Mouse (Mus musculus): Measurements from ENCODE around the gene Sytl2. TPM values are rescaled to one million over a fixed set of nuclear protein-coding genes. Genes with fewer than 3 reads are reported as not detected.

The Sytl2 gene
- polyA plus RNA-seq, 1 experiment = 0.06 TPM

GRCm38 (mm10) chr7:90440044-90440443 is 138.0 kb downstream of the Sytl2 start:
- Histone ChIP-seq H3K4me1 (ENCODE audit: control insufficient read depth) (peaks cover 9% of the 10 kb centered on the region), H3K4me3 (replicated peaks) (no peak overlapping the region), H3K27me3 (ENCODE audit: control insufficient read depth) (no peaks in the 10 kb centered on the region), H3K9me3 (ENCODE audit: control insufficient read depth, low read length) (no peaks in the 10 kb centered on the region), H3K36me3 (ENCODE audit: control insufficient read depth) (peaks cover 6% of the 10 kb centered on the region)
- TF ChIP-seq GATA1 (IDR thresholded peaks at IDR 0.05; ENCODE audit: low read length) = no peak
- TF ChIP-seq TAL1 (IDR thresholded peaks at IDR 0.05; ENCODE audit: low read length) = no peak

- Histone ChIP-seq H3K36me3 (ENCODE audit: control insufficient read depth) (peaks cover 20% of the 10 kb centered on the region), H3K4me3 (replicated peaks) (peak overlapping the region; percentile 99), H3K9me3 (ENCODE audit: control insufficient read depth, low read length) (no peaks in the 10 kb centered on the region), H3K4me1 (ENCODE audit: control insufficient read depth) (peaks cover 16% of the 10 kb centered on the region), H3K27me3 (ENCODE audit: control insufficient read depth) (no peaks in the 10 kb centered on the region)
- no peak for TF ChIP-seq GATA1 (IDR thresholded peaks at IDR 0.05; ENCODE audit: low read length)
- TF ChIP-seq TAL1 (IDR thresholded peaks at IDR 0.05; ENCODE audit: low read length) = no peak
These were observed 140.0 kb downstream of the Sytl2 start for GRCm38 (mm10) chr7:90442070-90442469.

GRCm38 (mm10) chr7:90442518-90443080 is 140.5 kb downstream of the Sytl2 start, which contains the start of gene Crebzf:
TSS of gene Crebzf (plus strand) at chr7:90442729.
- H3K4me1 ChIP-seq (ENCODE audit: control insufficient read depth) = peaks cover 16% of the 10 kb centered on the region
- H3K9me3 ChIP-seq (ENCODE audit: control insufficient read depth, low read length) = no peaks in the 10 kb centered on the region
- no peak for TF ChIP-seq GATA1 (IDR thresholded peaks at IDR 0.05; ENCODE audit: low read length)
- no peak for TF ChIP-seq TAL1 (IDR thresholded peaks at IDR 0.05; ENCODE audit: low read length)
- H3K27me3 ChIP-seq (ENCODE audit: control insufficient read depth) = no peaks in the 10 kb centered on the region
- peaks cover 25% of the 10 kb centered on the region for H3K36me3 ChIP-seq (ENCODE audit: control insufficient read depth)
- H3K4me3 ChIP-seq (replicated peaks) = peak within 1 kb of the TSS; percentile 99

- TF ChIP-seq GATA1 (IDR thresholded peaks at IDR 0.05; ENCODE audit: low read length) (no peak), TAL1 (IDR thresholded peaks at IDR 0.05; ENCODE audit: low read length) (no peak)
- Histone ChIP-seq H3K4me3 (replicated peaks) (peak overlapping the region; percentile 99), H3K4me1 (ENCODE audit: control insufficient read depth) (peaks cover 16% of the 10 kb centered on the region)
These were observed 141.3 kb downstream of the Sytl2 start for GRCm38 (mm10) chr7:90443101-90444091.

GRCm38 (mm10) chr7:90444206-90444605 is 142.2 kb downstream of the Sytl2 start:
- Histone ChIP-seq H3K9me3 (ENCODE audit: control insufficient read depth, low read length) (no peaks in the 10 kb centered on the region), H3K4me1 (ENCODE audit: control insufficient read depth) (peaks cover 16% of the 10 kb centered on the region), H3K36me3 (ENCODE audit: control insufficient read depth) (peaks cover 41% of the 10 kb centered on the region), H3K27me3 (ENCODE audit: control insufficient read depth) (no peaks in the 10 kb centered on the region), H3K4me3 (replicated peaks) (peak overlapping the region; percentile 99)
- TF ChIP-seq GATA1 (IDR thresholded peaks at IDR 0.05; ENCODE audit: low read length) (no peak), TAL1 (IDR thresholded peaks at IDR 0.05; ENCODE audit: low read length) (no peak)

More at GRCm38 (mm10) chr7:90443101-90444091, 141.3 kb downstream of the Sytl2 start:
- Histone ChIP-seq H3K36me3 (ENCODE audit: control insufficient read depth) (peaks cover 33% of the 10 kb centered on the region), H3K9me3 (ENCODE audit: control insufficient read depth, low read length) (no peaks in the 10 kb centered on the region), H3K27me3 (ENCODE audit: control insufficient read depth) (no peaks in the 10 kb centered on the region)

GRCm38 (mm10) chr7:90456149-90456844 is 154.2 kb downstream of the Sytl2 start:
- peaks cover 39% of the 10 kb centered on the region for H3K36me3 ChIP-seq (ENCODE audit: control insufficient read depth)
- H3K4me1 ChIP-seq (ENCODE audit: control insufficient read depth) = peaks cover 36% of the 10 kb centered on the region
- peaks cover 7% of the 10 kb centered on the region; the same call in 1 of the 2 replicates for H3K27me3 ChIP-seq (ENCODE audit: control insufficient read depth)
- H3K9me3 ChIP-seq (ENCODE audit: control insufficient read depth, low read length) = no peaks in the 10 kb centered on the region
- peak overlapping the region; percentile 82 for H3K4me3 ChIP-seq (replicated peaks)
- TF ChIP-seq TAL1 (IDR thresholded peaks at IDR 0.05; ENCODE audit: low read length) (no peak), GATA1 (IDR thresholded peaks at IDR 0.05; ENCODE audit: low read length) (no peak)

- H3K36me3 ChIP-seq (ENCODE audit: control insufficient read depth) = peaks cover 32% of the 10 kb centered on the region
- H3K4me1 ChIP-seq (ENCODE audit: control insufficient read depth) = peaks cover 38% of the 10 kb centered on the region
- H3K27me3 ChIP-seq (ENCODE audit: control insufficient read depth) = peaks cover 7% of the 10 kb centered on the region; the same call in 1 of the 2 replicates
- no peaks in the 10 kb centered on the region for H3K9me3 ChIP-seq (ENCODE audit: control insufficient read depth, low read length)
- H3K4me3 ChIP-seq (replicated peaks) = peak within 1 kb of the TSS; percentile 82
- no peak for TF ChIP-seq GATA1 (IDR thresholded peaks at IDR 0.05; ENCODE audit: low read length)
- TF ChIP-seq TAL1 (IDR thresholded peaks at IDR 0.05; ENCODE audit: low read length) = no peak
These were observed 154.9 kb downstream of the Sytl2 start, which contains the start of gene Tmem126a for GRCm38 (mm10) chr7:90456845-90457468. TSS of gene Tmem126a (minus strand) at chr7:90457229.

GRCm38 (mm10) chr7:90457517-90457916 is 155.5 kb downstream of the Sytl2 start:
- Histone ChIP-seq H3K27me3 (ENCODE audit: control insufficient read depth) (peaks cover 7% of the 10 kb centered on the region; the same call in 1 of the 2 replicates), H3K4me3 (replicated peaks) (peak overlapping the region; percentile 82), H3K4me1 (ENCODE audit: control insufficient read depth) (peaks cover 38% of the 10 kb centered on the region), H3K9me3 (ENCODE audit: control insufficient read depth, low read length) (no peaks in the 10 kb centered on the region), H3K36me3 (ENCODE audit: control insufficient read depth) (peaks cover 27% of the 10 kb centered on the region)
- TF ChIP-seq TAL1 (IDR thresholded peaks at IDR 0.05; ENCODE audit: low read length) (no peak), GATA1 (IDR thresholded peaks at IDR 0.05; ENCODE audit: low read length) (no peak)

Other genes with a start within 250 kb of the Sytl2 start
- 29.3 and 37.6 TPM in 2 replicates for gene Picalm, start 172.0 kb upstream of the Sytl2 start, polyA plus RNA-seq (2012)
- gene Ccdc83, start 36.5 kb upstream of the Sytl2 start, polyA plus RNA-seq (2012) = not detected in 2 replicates
- gene Ccdc89, start 124.3 kb downstream of the Sytl2 start, polyA plus RNA-seq (2012) = not detected in 2 replicates
- gene Crebzf, start 140.5 kb downstream of the Sytl2 start, polyA plus RNA-seq (2012) = 2.9 and 3.1 TPM in 2 replicates
- 0.65 and 0.98 TPM in 2 replicates for gene Tmem126a, start 155.0 kb downstream of the Sytl2 start, polyA plus RNA-seq (2012)
- gene Tmem126b, start 173.7 kb downstream of the Sytl2 start, polyA plus RNA-seq (2012) = 0.23 and 0.31 TPM in 2 replicates
- gene Dlg2, start 174.4 kb downstream of the Sytl2 start, polyA plus RNA-seq (2012) = 0.02 TPM in 1 of 2 replicates, not detected in the other